Mouse (Mus musculus) kidney, adult 8-10 months (tissue): ENCODE data around the gene Mif4gd.

ENCODE experiments used
- DNase-seq, 2 experiments: peaks; one replicate each; pipeline ENCODE4 v3.0.0; 2022

Gene Mif4gd

GRCm38 (mm10) chr11:115563406-115563805 lies 49.4 kb downstream of the Mif4gd start:
- no peak for DNase-seq
